Mouse (Mus musculus): ENCODE measurements around the gene Plcd3. TPM values are rescaled to one million over a fixed set of nuclear protein-coding genes. Genes with fewer than 3 reads are reported as not detected.

The Plcd3 gene
- total and polyA plus RNA-seq, 2 experiments from 2014 or later = 4.8 to 13.8 TPM

DNA sequence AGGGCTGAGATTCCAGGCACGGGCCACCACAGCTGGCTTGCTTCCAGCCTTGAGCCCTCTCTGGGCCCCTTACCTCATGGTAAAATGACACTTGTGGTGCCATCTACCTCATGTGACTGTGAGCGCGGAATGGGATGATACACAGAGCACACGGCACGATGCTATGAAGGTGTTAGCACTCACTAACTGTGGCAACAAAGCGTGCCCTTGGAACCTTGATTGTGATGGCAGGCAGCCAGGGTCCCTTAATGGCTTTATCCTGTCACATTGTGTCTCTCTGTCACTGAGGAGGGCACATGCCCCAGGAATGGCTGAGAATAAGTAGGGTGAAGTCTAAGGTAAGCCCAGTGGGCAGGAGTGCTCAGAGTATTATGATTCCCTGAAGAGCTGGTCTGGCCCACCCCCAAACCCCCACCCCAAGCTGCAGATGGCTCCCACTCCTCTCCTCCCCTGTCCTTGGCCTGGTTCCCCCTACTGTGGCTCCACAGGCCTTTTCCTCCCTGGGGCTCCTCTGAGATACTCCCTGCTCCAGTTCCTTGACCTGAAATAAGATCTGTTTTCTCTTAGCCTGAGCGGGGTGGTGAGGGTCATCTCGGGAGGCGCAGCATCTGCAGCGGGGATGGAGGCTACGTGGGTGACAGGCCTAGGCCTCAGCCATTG lies 2.8 kb downstream of the Plcd3 start:
- H3K4me2 ChIP-seq (ENCODE audit: low read depth, low read length) = no peak overlapping the region
- WGBS = 59% methylated on average over 11 of the region's 11 CpGs
- 0 out of 2 replicates have a peak, but pooled peaks cover 3% of the 10 kb centered on the region for H3K27me3 ChIP-seq (ENCODE audit: insufficient read depth, low read length)
- no peak overlapping the region for H3K9ac ChIP-seq (replicated peaks; ENCODE audit: low read length)
- no peaks in the 10 kb centered on the region for H3K9me3 ChIP-seq (ENCODE audit: low read length)
- no peak overlapping the region for H3K27ac ChIP-seq
- no peak for ATAC-seq
- H3K36me3 ChIP-seq (ENCODE audit: insufficient read depth, low read length) = no peaks in the 10 kb centered on the region
- no peak overlapping the region for H3K4me3 ChIP-seq (ENCODE audit: low read length)
- no peak for DNase-seq (ENCODE audit: low spot score)
- no peak for TF ChIP-seq CTCF (IDR thresholded peaks at IDR 0.05; ENCODE audit: low read depth)
- H3K4me1 ChIP-seq (ENCODE audit: insufficient read depth, low read length) = no peaks in the 10 kb centered on the region

GRCm38 (mm10) chr11:103096979-103097894 lies 4.2 kb downstream of the Plcd3 start:
- WGBS = 34% methylated on average over 22 of the region's 22 CpGs
- H3K9me3 ChIP-seq (ENCODE audit: low read length) = no peaks in the 10 kb centered on the region
- no peaks in the 10 kb centered on the region for H3K36me3 ChIP-seq (ENCODE audit: insufficient read depth, low read length)
- ATAC-seq = no peak
- 0 out of 2 replicates have a peak, but pooled peaks cover 3% of the 10 kb centered on the region for H3K27me3 ChIP-seq (ENCODE audit: insufficient read depth, low read length)
- no peak for TF ChIP-seq CTCF (IDR thresholded peaks at IDR 0.05; ENCODE audit: low read depth)
- no peak overlapping the region for H3K27ac ChIP-seq
- H3K4me1 ChIP-seq (ENCODE audit: insufficient read depth, low read length) = no peaks in the 10 kb centered on the region
- DNase-seq (ENCODE audit: low spot score) = no peak
- no peak overlapping the region for H3K9ac ChIP-seq (replicated peaks; ENCODE audit: low read length)
- H3K4me3 ChIP-seq (ENCODE audit: low read length) = no peak overlapping the region
- no peak overlapping the region for H3K4me2 ChIP-seq (ENCODE audit: low read depth, low read length)

DNA sequence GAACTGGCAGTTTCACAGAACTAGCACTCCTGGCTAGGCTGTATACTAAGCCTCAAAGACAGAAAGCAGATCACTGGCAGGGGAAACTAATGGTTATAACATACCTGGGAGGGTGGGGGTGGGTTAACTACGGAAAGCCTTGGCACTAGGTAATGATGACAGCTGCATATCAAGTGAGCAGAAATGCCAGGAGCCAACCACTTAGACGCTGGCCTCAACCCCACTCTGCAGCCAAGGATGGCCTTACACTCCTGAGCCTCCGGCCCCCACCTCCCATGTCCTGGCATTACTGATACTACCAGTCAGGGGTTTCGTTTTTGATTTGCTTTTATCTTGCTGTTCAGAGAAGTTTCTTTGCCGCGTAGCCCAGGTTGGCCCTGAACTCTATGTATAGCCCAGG lies 5.7 kb downstream of the Plcd3 start:
- Histone ChIP-seq H3K9me3 (ENCODE audit: low read length) (no peaks in the 10 kb centered on the region), H3K9ac (replicated peaks; ENCODE audit: low read length) (no peak overlapping the region), H3K36me3 (ENCODE audit: insufficient read depth, low read length) (no peaks in the 10 kb centered on the region), H3K4me2 (ENCODE audit: low read depth, low read length) (no peak overlapping the region), H3K27me3 (ENCODE audit: insufficient read depth, low read length) (0 out of 2 replicates have a peak, but pooled peaks cover 3% of the 10 kb centered on the region), H3K27ac (no peak overlapping the region), H3K4me3 (ENCODE audit: low read length) (no peak overlapping the region), H3K4me1 (ENCODE audit: insufficient read depth, low read length) (no peaks in the 10 kb centered on the region)
- ATAC-seq (no peak), DNase-seq (ENCODE audit: low spot score) (no peak)
- TF ChIP-seq CTCF (IDR thresholded peaks at IDR 0.05; ENCODE audit: low read depth) = no peak
- 94% methylated on average over 6 of the region's 6 CpGs for WGBS

- no peaks in the 10 kb centered on the region for H3K36me3 ChIP-seq (ENCODE audit: insufficient read depth, low read length)
- DNase-seq (ENCODE audit: low spot score) (no peak), ATAC-seq (no peak)
- H3K27me3 ChIP-seq (ENCODE audit: insufficient read depth, low read length) = no peaks in the 10 kb centered on the region
- H3K4me3 ChIP-seq (ENCODE audit: low read length) = no peak overlapping the region
- no peak overlapping the region for H3K27ac ChIP-seq
- 59% methylated on average over 9 of the region's 9 CpGs for WGBS
- no peaks in the 10 kb centered on the region for H3K4me1 ChIP-seq (ENCODE audit: insufficient read depth, low read length)
- H3K9ac ChIP-seq (replicated peaks; ENCODE audit: low read length) = no peak overlapping the region
- H3K4me2 ChIP-seq (ENCODE audit: low read depth, low read length) = no peak overlapping the region
- TF ChIP-seq CTCF (IDR thresholded peaks at IDR 0.05; ENCODE audit: low read depth) = no peak
- H3K9me3 ChIP-seq (ENCODE audit: low read length) = no peaks in the 10 kb centered on the region
Measured at GRCm38 (mm10) chr11:103095107-103095670, 6.3 kb downstream of the Plcd3 start.

GRCm38 (mm10) chr11:103093862-103094833 lies 7.3 kb downstream of the Plcd3 start:
- H3K4me3 ChIP-seq (ENCODE audit: low read length) = no peak overlapping the region
- H3K4me2 ChIP-seq (ENCODE audit: low read depth, low read length) = no peak overlapping the region
- H3K27ac ChIP-seq = no peak overlapping the region
- no peaks in the 10 kb centered on the region for H3K4me1 ChIP-seq (ENCODE audit: insufficient read depth, low read length)
- no peak for TF ChIP-seq CTCF (IDR thresholded peaks at IDR 0.05; ENCODE audit: low read depth)
- WGBS = 78% methylated on average over 20 of the region's 20 CpGs
- H3K9ac ChIP-seq (replicated peaks; ENCODE audit: low read length) = no peak overlapping the region
- no peaks in the 10 kb centered on the region for H3K27me3 ChIP-seq (ENCODE audit: insufficient read depth, low read length)
- no peak for ATAC-seq
- no peaks in the 10 kb centered on the region for H3K36me3 ChIP-seq (ENCODE audit: insufficient read depth, low read length)
- H3K9me3 ChIP-seq (ENCODE audit: low read length) = no peaks in the 10 kb centered on the region
- DNase-seq (ENCODE audit: low spot score) = no peak

DNA sequence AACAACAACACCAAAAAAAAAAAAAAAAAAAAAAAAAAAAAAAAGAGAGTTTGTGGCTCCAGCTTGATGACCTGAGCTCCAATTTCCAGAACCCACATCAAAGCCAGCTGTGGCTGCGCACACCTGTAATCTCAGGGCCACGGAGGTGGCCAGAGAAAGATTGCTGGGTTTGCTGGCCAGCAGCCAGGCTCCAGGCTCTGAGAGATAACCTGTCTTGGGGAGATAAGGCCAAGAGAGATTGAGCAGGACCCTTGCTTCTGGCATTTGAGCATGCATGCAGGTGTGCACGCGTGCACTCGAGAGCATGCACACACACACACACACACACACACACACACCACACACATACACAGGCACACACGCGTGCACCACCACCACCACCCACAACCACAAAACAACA lies 8.2 kb downstream of the Plcd3 start:
- Histone ChIP-seq H3K4me1 (ENCODE audit: insufficient read depth, low read length) (no peaks in the 10 kb centered on the region), H3K9me3 (ENCODE audit: low read length) (no peaks in the 10 kb centered on the region)
- DNase-seq (ENCODE audit: low spot score) = no peak

More for the DNA sequence above, 8.2 kb downstream of the Plcd3 start:
- H3K36me3 ChIP-seq (ENCODE audit: insufficient read depth, low read length) = no peaks in the 10 kb centered on the region
- no peak overlapping the region for H3K4me3 ChIP-seq (ENCODE audit: low read length)
- no peak for TF ChIP-seq CTCF (IDR thresholded peaks at IDR 0.05; ENCODE audit: low read depth)
- no peak overlapping the region for H3K9ac ChIP-seq (replicated peaks; ENCODE audit: low read length)
- no peaks in the 10 kb centered on the region for H3K27me3 ChIP-seq (ENCODE audit: insufficient read depth, low read length)
- WGBS = 94% methylated on average over 7 of the region's 7 CpGs
- no peak for ATAC-seq
- no peak overlapping the region for H3K4me2 ChIP-seq (ENCODE audit: low read depth, low read length)
- no peak overlapping the region for H3K27ac ChIP-seq

All from hindbrain, postnatal 0 days (tissue).